Mouse (Mus musculus) MEL (cell line): ENCODE results near the gene Ch25h. TPM values are rescaled to one million over a fixed set of nuclear protein-coding genes. Genes with fewer than 3 reads are reported as not detected.

Experiments
- DNase-seq: peaks from one replicate; pipeline ENCODE4 v3.0.0; 2011; ENCODE audit warnings: low read depth, low spot score
- H3K27ac ChIP-seq: 2 replicates; pipeline ENCODE4 v1.5.1; 2012; ENCODE audit warnings: low read depth, mild to moderate bottlenecking, control low read depth, low read length, moderate library complexity; ENCODE audit not compliant: control insufficient read depth
- H3K27me3 ChIP-seq, 2 experiments: fragments of 150-350 bp in 1 of 2; sonication (generic) in 1 of 2; 2 replicates each; pipeline ENCODE4 v1.6.1; 2012; ENCODE audit warnings: low read length in 2 of 2, mild to moderate bottlenecking in 2 of 2, improper control_type of control experiment in 1 of 2, moderate library complexity in 1 of 2; ENCODE audit not compliant: insufficient read depth in 2 of 2, control insufficient read depth in 1 of 2
- H3K36me3 ChIP-seq, 2 experiments: 2 replicates each; pipeline ENCODE4 v1.6.1; 2012 to 2014; ENCODE audit warnings: low read length in 2 of 2, improper control_type of control experiment in 1 of 2, inconsistent platforms in 1 of 2, mild to moderate bottlenecking in 1 of 2; ENCODE audit not compliant: insufficient read depth in 2 of 2, control insufficient read depth in 1 of 2
- H3K4me1 ChIP-seq, 2 experiments: fragments of 150-350 bp in 1 of 2; sonication (generic) in 1 of 2; 2 replicates each; pipeline ENCODE4 v1.6.1; 2012; ENCODE audit warnings: low read length in 2 of 2, improper control_type of control experiment in 1 of 2, mild to moderate bottlenecking in 1 of 2; ENCODE audit not compliant: insufficient read depth in 2 of 2, control insufficient read depth in 1 of 2
- H3K4me3 ChIP-seq, 2 experiments: fragments of 150-350 bp in 1 of 2; sonication (generic) in 1 of 2; 2 replicates each; pipeline ENCODE4 v1.5.1; 2012; ENCODE audit warnings: low read depth in 2 of 2, low read length in 2 of 2, mild to moderate bottlenecking in 2 of 2, moderate library complexity in 2 of 2, control low read depth in 1 of 2, improper control_type of control experiment in 1 of 2; ENCODE audit not compliant: control insufficient read depth in 1 of 2, insufficient read depth in 1 of 2
- H3K79me2 ChIP-seq: 2 replicates; pipeline ENCODE4 v1.6.1; 2012; ENCODE audit warnings: mild to moderate bottlenecking, low read length, moderate library complexity; ENCODE audit not compliant: control insufficient read depth, poor library complexity, insufficient read depth
- H3K9ac ChIP-seq: 2 replicates; pipeline ENCODE4 v1.6.1; 2012; ENCODE audit warnings: low read depth, mild to moderate bottlenecking, control low read depth, low read length, moderate library complexity; ENCODE audit not compliant: control insufficient read depth, poor library complexity, severe bottlenecking
- H3K9me3 ChIP-seq: fragments of 150-350 bp; sonication (generic); replicated peaks from 2 replicates; pipeline ENCODE4 v1.6.1; 2012; ENCODE audit warnings: mild to moderate bottlenecking, low read length, improper control_type of control experiment, moderate library complexity; ENCODE audit not compliant: insufficient read depth
- BHLHE40 ChIP-seq: IDR thresholded peaks from 2 replicates; pipeline ENCODE4 v1.6.1; 2012; ENCODE audit warnings: low read depth, mild to moderate bottlenecking, inconsistent platforms, low read length, improper control_type of control experiment, borderline replicate concordance
- CHD1 ChIP-seq: IDR thresholded peaks from 2 replicates; pipeline ENCODE4 v1.6.1; 2012; ENCODE audit warnings: low read depth, mild to moderate bottlenecking, inconsistent platforms, low read length, improper control_type of control experiment
- CHD2 ChIP-seq: IDR thresholded peaks from 2 replicates; pipeline ENCODE4 v1.6.1; 2011; ENCODE audit warnings: low read length, improper control_type of control experiment
- CTCF ChIP-seq, 3 experiments: IDR thresholded peaks in 2 of 3; conservative IDR thresholded peaks in 1 of 3; 2 replicates each; pipeline ENCODE4 v1.5.1; 2011 to 2012; ENCODE audit warnings: low read length in 3 of 3, low read depth in 2 of 3, mild to moderate bottlenecking in 2 of 3, improper control_type of control experiment in 1 of 3, inconsistent platforms in 1 of 3, mixed read lengths in 1 of 3, moderate library complexity in 1 of 3; ENCODE audit not compliant: control insufficient read depth in 1 of 3, insufficient read depth in 1 of 3, poor library complexity in 1 of 3, severe bottlenecking in 1 of 3
- E2F4 ChIP-seq: IDR thresholded peaks from 2 replicates; pipeline ENCODE4 v1.6.1; 2011; ENCODE audit warnings: low read depth, low read length, improper control_type of control experiment, borderline replicate concordance
- ELF1 ChIP-seq: IDR thresholded peaks from 2 replicates; pipeline ENCODE4 v1.6.1; 2014; ENCODE audit warnings: low read depth, mild to moderate bottlenecking, inconsistent platforms, low read length, improper control_type of control experiment, moderate library complexity
- ETS1 ChIP-seq: IDR thresholded peaks from 2 replicates; pipeline ENCODE4 v1.6.1; 2012; ENCODE audit warnings: low read depth, mild to moderate bottlenecking, inconsistent platforms, low read length, improper control_type of control experiment, moderate library complexity
- HCFC1 ChIP-seq: IDR thresholded peaks from 2 replicates; pipeline ENCODE4 v1.6.1; 2012; ENCODE audit warnings: low read depth, mild to moderate bottlenecking, inconsistent platforms, low read length, improper control_type of control experiment, moderate library complexity
- KAT2A ChIP-seq: conservative IDR thresholded peaks from 2 replicates; pipeline ENCODE4 v1.6.1; 2012; ENCODE audit warnings: low read depth, low read length, improper control_type of control experiment, inconsistent platforms
- MAFK ChIP-seq: IDR thresholded peaks from 2 replicates; pipeline ENCODE4 v1.6.1; 2011; ENCODE audit warnings: low read depth, mild to moderate bottlenecking, low read length, improper control_type of control experiment, borderline replicate concordance
- MAX ChIP-seq: IDR thresholded peaks from 2 replicates; pipeline ENCODE4 v1.6.1; 2011; ENCODE audit warnings: low read length, improper control_type of control experiment
- MAZ ChIP-seq: IDR thresholded peaks from 2 replicates; pipeline ENCODE4 v1.6.1; 2012; ENCODE audit warnings: low read depth, mild to moderate bottlenecking, inconsistent platforms, low read length, improper control_type of control experiment
- MXI1 ChIP-seq: IDR thresholded peaks from 2 replicates; pipeline ENCODE4 v1.6.1; 2011; ENCODE audit warnings: mild to moderate bottlenecking, low read depth, low read length, improper control_type of control experiment
- NELFE ChIP-seq: IDR thresholded peaks from 2 replicates; pipeline ENCODE4 v1.6.1; 2011; ENCODE audit warnings: low read depth, low read length, improper control_type of control experiment
- NRF1 ChIP-seq: IDR thresholded peaks from 2 replicates; pipeline ENCODE4 v1.6.1; 2014; ENCODE audit warnings: low read depth, mild to moderate bottlenecking, inconsistent platforms, low read length, improper control_type of control experiment, moderate library complexity; ENCODE audit not compliant: poor library complexity, insufficient read depth, severe bottlenecking
- POLR2AphosphoS2 ChIP-seq: IDR thresholded peaks from 2 replicates; pipeline ENCODE4 v1.6.1; 2011; ENCODE audit warnings: low read length, improper control_type of control experiment
- RAD21 ChIP-seq: IDR thresholded peaks from 2 replicates; pipeline ENCODE4 v1.6.1; 2011; ENCODE audit warnings: mild to moderate bottlenecking, low read depth, low read length, improper control_type of control experiment
- RCOR1 ChIP-seq: IDR thresholded peaks from 2 replicates; pipeline ENCODE4 v1.6.1; 2012; ENCODE audit warnings: low read depth, mild to moderate bottlenecking, inconsistent platforms, low read length, improper control_type of control experiment
- TAL1 ChIP-seq: IDR thresholded peaks from 2 replicates; pipeline ENCODE4 v1.6.1; 2012; ENCODE audit warnings: mild to moderate bottlenecking, inconsistent platforms, low read length, moderate library complexity, mixed read lengths
- UBTF ChIP-seq: IDR thresholded peaks from 2 replicates; pipeline ENCODE4 v1.6.1; 2012; ENCODE audit warnings: low read depth, mild to moderate bottlenecking, inconsistent platforms, low read length, improper control_type of control experiment, moderate library complexity, borderline replicate concordance; ENCODE audit not compliant: insufficient read depth
- USF2 ChIP-seq, 2 experiments: IDR thresholded peaks; 2 replicates each; pipeline ENCODE4 v1.6.1; 2011 to 2012; ENCODE audit warnings: improper control_type of control experiment in 2 of 2, low read length in 2 of 2, borderline replicate concordance in 1 of 2, inconsistent platforms in 1 of 2, low read depth in 1 of 2, mild to moderate bottlenecking in 1 of 2; ENCODE audit not compliant: insufficient read depth in 1 of 2
- ZC3H11A ChIP-seq: IDR thresholded peaks from 2 replicates; pipeline ENCODE4 v1.6.1; 2012; ENCODE audit warnings: low read depth, mild to moderate bottlenecking, inconsistent platforms, low read length, improper control_type of control experiment
- ZMIZ1 ChIP-seq: IDR thresholded peaks from 2 replicates; pipeline ENCODE4 v1.6.1; 2012; ENCODE audit warnings: low read depth, mild to moderate bottlenecking, inconsistent platforms, low read length, improper control_type of control experiment, moderate library complexity
- ZNF384 ChIP-seq: IDR thresholded peaks from 2 replicates; pipeline ENCODE4 v1.6.1; 2012; ENCODE audit warnings: low read depth, mild to moderate bottlenecking, inconsistent platforms, low read length, improper control_type of control experiment
- polyA plus RNA-seq, 2 experiments: library from polyadenylated mRNA; stranded (reverse) in 1 of 2; unstranded in 1 of 2; fragments of >175 nt in 1 of 2; fragments of >200 nt in 1 of 2; gene quantifications; 2 replicates each; pipeline versions ENCODE4 v1.2.1 to v1.2.4; 2012; ENCODE audit warnings: low replicate concordance in 2 of 2, low read depth in 1 of 2; ENCODE audit not compliant: insufficient read length in 2 of 2, insufficient read depth in 1 of 2, missing spikeins in 1 of 2
- total RNA-seq: library from RNA; depleted of rRNA; stranded (reverse); fragments of 300-350 nt; gene quantifications from 2 replicates; pipeline ENCODE4 v1.2.3, GENCODE M21; 2012

Gene Ch25h
- total and polyA plus RNA-seq, 3 experiments: not detected

DNA sequence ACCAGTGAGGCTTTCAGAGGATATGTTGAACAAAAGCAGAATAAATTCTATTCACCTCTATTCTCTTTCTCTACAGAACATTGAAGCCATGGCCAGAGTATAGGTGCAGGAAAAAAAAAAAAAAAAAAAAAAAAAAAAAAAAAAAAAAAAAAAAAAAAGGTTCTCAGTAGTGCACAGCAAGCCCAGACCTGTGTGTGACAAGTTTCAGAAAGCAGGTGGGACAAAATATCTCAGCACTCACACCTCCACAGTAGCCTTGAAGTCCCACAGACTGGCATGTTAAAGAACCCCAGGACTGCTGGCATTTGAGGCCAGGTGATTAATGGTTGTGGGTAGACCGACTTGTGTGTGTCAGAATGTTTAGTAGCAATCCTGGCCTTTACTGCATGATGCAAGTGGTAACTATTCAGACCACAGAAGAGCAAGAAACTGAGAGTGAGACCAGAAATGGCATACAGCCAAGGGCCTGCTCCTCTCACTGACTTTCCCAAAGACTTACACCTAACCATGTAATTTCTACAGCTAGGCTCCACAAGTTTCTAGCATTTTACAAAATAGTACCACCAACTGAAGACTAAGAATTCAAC, 24.1 kb downstream of the Ch25h start:
- DNase-seq: no peak
- TF ChIP-seq HCFC1: no peak
- 0 out of 2 replicates have a peak, but pooled peaks have one; percentile 11 for TF ChIP-seq ZNF384

GRCm38 (mm10) chr19:34448851-34449250, 26.1 kb downstream of the Ch25h start:
- Histone ChIP-seq H3K4me1 (no peaks in the 10 kb centered on the region), H3K79me2 (no peaks in the 10 kb centered on the region), H3K9ac (no peak overlapping the region), H3K36me3 (no peaks in the 10 kb centered on the region), H3K27me3 (peaks cover 3 to 4% of the 10 kb centered on the region in 2 experiments), H3K9me3 (no peaks in the 10 kb centered on the region)
- DNase-seq: no peak
- no peak for TF ChIP-seq ZMIZ1
- no peak for TF ChIP-seq RAD21
- TF ChIP-seq UBTF: no peak
- no peak for TF ChIP-seq E2F4
- no peak for TF ChIP-seq ELF1
- TF ChIP-seq MAX: no peak
- TF ChIP-seq HCFC1: no peak
- TF ChIP-seq CHD1: no peak
- no peak for TF ChIP-seq ETS1
- TF ChIP-seq TAL1: no peak
- no peak for TF ChIP-seq MXI1
- TF ChIP-seq, all 39 proteins: peak for 0
- H3K27ac ChIP-seq: no peak overlapping the region
- H3K4me3 ChIP-seq: no peak overlapping the region

More for the DNA sequence above, 24.1 kb downstream of the Ch25h start:
- no peak overlapping the region for H3K4me3 ChIP-seq
- H3K79me2 ChIP-seq: no peaks in the 10 kb centered on the region
- H3K9ac ChIP-seq: no peak overlapping the region
- no peak overlapping the region for H3K27ac ChIP-seq
- no peaks in the 10 kb centered on the region for H3K4me1 ChIP-seq
- H3K9me3 ChIP-seq: no peaks in the 10 kb centered on the region
- H3K36me3 ChIP-seq: no peaks in the 10 kb centered on the region
- peaks cover 5 to 9% of the 10 kb centered on the region in 2 experiments for H3K27me3 ChIP-seq

GRCm38 (mm10) chr19:34445410-34446012, 29.5 kb downstream of the Ch25h start:
- no peaks in the 10 kb centered on the region for H3K36me3 ChIP-seq
- no peaks in the 10 kb centered on the region for H3K79me2 ChIP-seq
- H3K9ac ChIP-seq: no peak overlapping the region
- H3K9me3 ChIP-seq: no peaks in the 10 kb centered on the region
- no peak for DNase-seq
- H3K4me1 ChIP-seq: no peaks in the 10 kb centered on the region
- peaks cover 2 to 4% of the 10 kb centered on the region in 2 experiments for H3K27me3 ChIP-seq
- TF ChIP-seq NRF1 (no peak), CHD2 (no peak), MAFK (no peak), USF2 (IDR thresholded peaks at IDR 0.05; ENCODE audit: borderline replicate concordance in 1 of 2, insufficient read depth in 1 of 2, low read depth in 1 of 2, low read length in 2 of 2) (no peak), ZC3H11A (no peak), TAL1 (no peak), ZNF384 (no peak), MAX (no peak), MAZ (no peak), ETS1 (no peak), CTCF (IDR thresholded peaks at IDR 0.05 in 2 of 3, conservative IDR thresholded peaks at IDR 0.05 in 1 of 3; ENCODE audit: control insufficient read depth in 1 of 3, insufficient read depth in 1 of 3, low read depth in 2 of 3, low read length in 3 of 3, poor library complexity in 1 of 3, severe bottlenecking in 1 of 3) (no peak), BHLHE40 (no peak), NELFE (no peak), POLR2AphosphoS2 (no peak), KAT2A (no peak), ZMIZ1 (no peak), RCOR1 (no peak), UBTF (no peak)
- TF ChIP-seq, all 39 proteins: peak for 0
- H3K4me3 ChIP-seq: no peak overlapping the region
- H3K27ac ChIP-seq: no peak overlapping the region
